Mouse (Mus musculus) small intestine, adult 2 months (tissue): ENCODE measurements around the gene Kirrel3. TPM values are rescaled to one million over a fixed set of nuclear protein-coding genes. Genes with fewer than 3 reads are reported as not detected.

Experiments used
- H3K27ac ChIP-seq: fragments of 200-500 bp; 2 replicates; pipeline ENCODE4 v1.5.1; 2012; ENCODE audit warnings: low read depth, low read length, control low read depth, inconsistent platforms; ENCODE audit not compliant: insufficient read depth
- H3K27me3 ChIP-seq: fragments of 200-500 bp; 2 replicates; pipeline ENCODE4 v1.6.1; 2012; ENCODE audit warnings: mild to moderate bottlenecking, moderate library complexity, low read length, inconsistent platforms; ENCODE audit not compliant: control insufficient read depth, insufficient read depth
- H3K36me3 ChIP-seq: fragments of 200-500 bp; 2 replicates; pipeline ENCODE4 v1.6.1; 2012; ENCODE audit warnings: mild to moderate bottlenecking, low read length, control low read depth, inconsistent platforms; ENCODE audit not compliant: control insufficient read depth, insufficient read depth
- H3K4me1 ChIP-seq: fragments of 200-500 bp; 2 replicates; pipeline ENCODE4 v1.6.1; 2012; ENCODE audit warnings: low read length, inconsistent platforms, mixed read lengths; ENCODE audit not compliant: control insufficient read depth, insufficient read depth, insufficient read length
- H3K4me3 ChIP-seq: fragments of 200-500 bp; 2 replicates; pipeline ENCODE4 v1.5.1; 2012; ENCODE audit warnings: low read depth, mild to moderate bottlenecking, control low read depth, inconsistent platforms, low read length, moderate library complexity
- CTCF ChIP-seq: fragments of 200-500 bp; IDR thresholded peaks from 2 replicates; pipeline ENCODE4 v1.5.1; 2012; ENCODE audit warnings: low read depth, mild to moderate bottlenecking, control low read depth, inconsistent platforms, low read length, moderate library complexity, mixed read lengths; ENCODE audit not compliant: insufficient replicate concordance, insufficient read length; ENCODE audit errors: extremely low read depth
- POLR2A ChIP-seq: fragments of 200-500 bp; IDR thresholded peaks from 2 replicates; pipeline ENCODE4 v1.6.1; 2012; ENCODE audit warnings: low read depth, mild to moderate bottlenecking, control low read depth, inconsistent platforms, low read length, moderate library complexity
- WGBS: fragments of 180-500 bp; shearing (Covaris S2); methylation state at CpG from one replicate; pipeline ENCODE4 v1.1.7; 2018; 5-methylcytosine and 5-hydroxymethylcytosine counted together
- polyA plus RNA-seq: library from polyadenylated mRNA; depleted of rRNA; stranded (reverse); fragments of >200 nt; gene quantifications from 2 replicates; pipeline ENCODE4 v1.2.3, GENCODE M21; 2012

Kirrel3 gene
- polyA plus RNA-seq, 1 experiment: 0.22 TPM

DNA sequence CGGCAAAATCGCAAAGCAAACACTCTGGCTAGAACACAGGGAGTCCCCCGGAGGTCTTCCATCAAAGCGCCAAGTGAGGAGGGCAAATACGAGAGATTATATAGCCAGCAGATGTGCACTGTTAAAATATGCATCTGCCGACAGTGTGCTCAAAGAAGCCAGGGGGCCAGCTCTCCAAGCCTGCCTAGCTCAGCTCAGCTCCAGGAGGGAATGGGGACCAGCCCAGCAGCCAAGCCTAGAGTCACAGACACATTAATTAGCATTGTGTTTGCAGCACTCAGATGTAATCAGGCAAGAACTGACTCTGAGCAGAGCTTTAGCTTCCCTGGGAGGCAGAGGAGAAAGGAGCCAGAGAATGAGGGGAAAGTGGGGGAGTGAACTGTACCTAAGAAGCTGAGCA, 461.6 kb downstream of the Kirrel3 start:
- no peaks in the 10 kb centered on the region for H3K27me3 ChIP-seq
- no peaks in the 10 kb centered on the region for H3K36me3 ChIP-seq
- no peaks in the 10 kb centered on the region for H3K4me1 ChIP-seq
- 33% methylated on average over 6 of the region's 6 CpGs for WGBS
- no peak overlapping the region for H3K4me3 ChIP-seq
- TF ChIP-seq CTCF (no peak), POLR2A (no peak)
- H3K27ac ChIP-seq: no peak overlapping the region

GRCm38 (mm10) chr9:34947717-34948116, 462.0 kb downstream of the Kirrel3 start:
- H3K4me1 ChIP-seq: no peaks in the 10 kb centered on the region
- TF ChIP-seq POLR2A: no peak
- no peak overlapping the region for H3K27ac ChIP-seq
- no peaks in the 10 kb centered on the region for H3K36me3 ChIP-seq
- H3K4me3 ChIP-seq: no peak overlapping the region
- no peaks in the 10 kb centered on the region for H3K27me3 ChIP-seq

DNA sequence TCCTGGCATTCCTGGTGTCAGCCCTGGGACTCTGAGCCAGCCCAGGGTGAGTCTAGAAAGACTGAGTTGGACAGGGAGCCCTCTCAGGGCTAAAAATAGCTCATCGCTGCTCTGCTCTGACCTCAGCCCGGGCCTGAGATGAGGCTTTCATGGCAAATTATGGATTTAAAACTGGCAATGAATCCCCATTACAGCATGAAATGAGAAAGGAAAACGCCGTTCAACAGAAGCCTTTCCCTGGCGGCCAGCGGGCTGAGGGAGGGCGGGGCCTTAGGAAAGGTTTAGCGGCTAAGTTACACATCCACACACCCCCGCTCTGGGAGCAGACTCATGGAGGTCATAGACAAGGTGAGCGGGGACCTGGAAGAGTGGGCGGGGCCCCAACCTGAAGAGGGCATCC, 467.7 kb downstream of the Kirrel3 start:
- Histone ChIP-seq H3K27ac (no peak overlapping the region), H3K36me3 (no peaks in the 10 kb centered on the region), H3K4me1 (no peaks in the 10 kb centered on the region), H3K4me3 (no peak overlapping the region), H3K27me3 (no peaks in the 10 kb centered on the region)
- TF ChIP-seq POLR2A: no peak
- TF ChIP-seq CTCF: no peak
- 53% methylated on average over 11 of the region's 11 CpGs for WGBS

GRCm38 (mm10) chr9:34954212-34954611, 468.5 kb downstream of the Kirrel3 start:
- Histone ChIP-seq H3K27ac (no peak overlapping the region), H3K36me3 (no peaks in the 10 kb centered on the region), H3K4me1 (no peaks in the 10 kb centered on the region), H3K4me3 (no peak overlapping the region), H3K27me3 (no peaks in the 10 kb centered on the region)
- no peak for TF ChIP-seq POLR2A
- TF ChIP-seq CTCF: no peak
- WGBS: 68% methylated on average over 5 of the region's 5 CpGs

- Histone ChIP-seq H3K4me1 (no peaks in the 10 kb centered on the region), H3K4me3 (no peak overlapping the region), H3K36me3 (no peaks in the 10 kb centered on the region), H3K27me3 (no peaks in the 10 kb centered on the region), H3K27ac (no peak overlapping the region)
- no peak for TF ChIP-seq CTCF
- TF ChIP-seq POLR2A: no peak
- 51% methylated on average over 3 of the region's 3 CpGs for WGBS
These were observed 470.8 kb downstream of the Kirrel3 start for GRCm38 (mm10) chr9:34956512-34956911.

- WGBS: 68% methylated on average over 6 of the region's 6 CpGs
- no peaks in the 10 kb centered on the region for H3K36me3 ChIP-seq
- no peaks in the 10 kb centered on the region for H3K4me1 ChIP-seq
- H3K4me3 ChIP-seq: no peak overlapping the region
- no peaks in the 10 kb centered on the region for H3K27me3 ChIP-seq
- no peak overlapping the region for H3K27ac ChIP-seq
- no peak for TF ChIP-seq POLR2A
- no peak for TF ChIP-seq CTCF
These were observed 472.0 kb downstream of the Kirrel3 start for GRCm38 (mm10) chr9:34957691-34958090.

- no peaks in the 10 kb centered on the region for H3K36me3 ChIP-seq
- WGBS: 76% methylated on average over 5 of the region's 5 CpGs
- no peak overlapping the region for H3K4me3 ChIP-seq
- no peaks in the 10 kb centered on the region for H3K4me1 ChIP-seq
- TF ChIP-seq POLR2A: no peak
- no peak for TF ChIP-seq CTCF
- H3K27ac ChIP-seq: no peak overlapping the region
- no peaks in the 10 kb centered on the region for H3K27me3 ChIP-seq
These were observed 472.6 kb downstream of the Kirrel3 start for GRCm38 (mm10) chr9:34958183-34958830.

DNA sequence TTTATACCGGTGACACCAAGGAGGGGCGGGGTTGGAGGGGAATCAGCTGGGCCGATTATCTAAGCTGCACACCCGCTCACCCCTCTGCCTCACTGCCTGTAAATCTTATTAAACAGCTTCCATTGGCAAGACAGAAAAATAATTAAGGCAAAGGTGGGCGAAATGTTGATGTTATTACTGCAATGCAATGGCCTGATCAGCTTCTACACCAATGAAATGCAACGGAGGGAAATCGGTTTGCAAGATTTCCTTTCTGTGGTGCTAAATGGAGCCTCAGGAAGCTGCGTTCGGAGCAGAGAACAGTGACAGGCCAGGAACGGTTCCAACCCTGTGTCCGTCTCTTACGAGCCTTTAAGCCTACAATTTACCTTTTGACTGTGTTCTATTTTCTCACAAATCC, 475.0 kb downstream of the Kirrel3 start:
- H3K27ac ChIP-seq: no peak overlapping the region
- WGBS: 55% methylated on average over 12 of the region's 12 CpGs
- H3K27me3 ChIP-seq: no peaks in the 10 kb centered on the region
- H3K36me3 ChIP-seq: no peaks in the 10 kb centered on the region
- TF ChIP-seq CTCF: no peak
- TF ChIP-seq POLR2A: no peak
- no peaks in the 10 kb centered on the region for H3K4me1 ChIP-seq
- H3K4me3 ChIP-seq: no peak overlapping the region
